Mouse (Mus musculus): ENCODE measurements at regions not wholly inside any gene's neighbourhood (a gene's known extent, or its start where the extent isn't known, plus 50 kb on each side); places are given as distances from the start of the nearest gene placed in this dataset.

- TF ChIP-seq EP300 (IDR thresholded peaks at IDR 0.05; ENCODE audit: insufficient read depth, low read depth, low read length) = no peak
- no peak for TF ChIP-seq CTCF (IDR thresholded peaks at IDR 0.05)
- no peak for TF ChIP-seq POLR2A (IDR thresholded peaks at IDR 0.05; ENCODE audit: insufficient read depth, low read depth, low read length)
These were observed 83.6 kb upstream of the Camk1g start for GRCm38 (mm10) chr1:193453654-193454053.
